Mouse (Mus musculus) C2C12 (cell line): Measurements from ENCODE around the gene Fbxw2. TPM values are rescaled to one million over a fixed set of nuclear protein-coding genes. Genes with fewer than 3 reads are reported as not detected.
"Not testable (repeated sequence)": the region's sequence is repeated elsewhere in the genome, so short reads cannot be mapped to it uniquely, and the experiment has no call there.

Experiments
- H3K27me3 ChIP-seq: one replicate; pipeline ENCODE4 v1.6.1; 2011; ENCODE audit not compliant: control insufficient read depth, insufficient read depth, insufficient read length
- H3K36me3 ChIP-seq: one replicate; pipeline ENCODE4 v1.6.1; 2011; ENCODE audit not compliant: control insufficient read depth, insufficient read depth
- H3K4me3 ChIP-seq: one replicate; pipeline ENCODE4 v1.5.1; 2011; ENCODE audit warnings: mild to moderate bottlenecking, control low read depth; ENCODE audit not compliant: poor library complexity, insufficient read depth, severe bottlenecking
- H3K79me2 ChIP-seq: one replicate; pipeline ENCODE4 v1.6.1; 2011; ENCODE audit not compliant: control insufficient read depth, insufficient read depth
- H3K79me3 ChIP-seq: one replicate; pipeline ENCODE4 v1.6.1; 2011; ENCODE audit warnings: low read depth, control low read depth
- H3ac ChIP-seq: one replicate; pipeline ENCODE3; 2011; ENCODE audit warnings: low read depth; ENCODE audit not compliant: control insufficient read depth, insufficient read length
- CEBPB ChIP-seq: IDR thresholded peaks from one replicate; pipeline ENCODE4 v1.6.1; 2011; ENCODE audit warnings: low read depth, mild to moderate bottlenecking, control low read depth, moderate library complexity
- CTCF ChIP-seq: IDR thresholded peaks from one replicate; pipeline ENCODE4 v1.5.1; 2011; ENCODE audit not compliant: control insufficient read depth, insufficient read depth, insufficient read length
- FOSL1 ChIP-seq: IDR thresholded peaks from one replicate; pipeline ENCODE4 v1.8.0; 2011; ENCODE audit warnings: mild to moderate bottlenecking, low read length; ENCODE audit not compliant: poor library complexity, insufficient read depth, severe bottlenecking
- MAX ChIP-seq: IDR thresholded peaks from one replicate; pipeline ENCODE4 v1.6.1; 2011; ENCODE audit warnings: mild to moderate bottlenecking, control low read depth
- MYOD1 ChIP-seq: IDR thresholded peaks from one replicate; pipeline ENCODE4 v1.6.1; 2011; ENCODE audit warnings: low read depth; ENCODE audit not compliant: control insufficient read depth, insufficient read length
- MYOG ChIP-seq: IDR thresholded peaks from one replicate; pipeline ENCODE4 v1.6.1; 2011; ENCODE audit not compliant: control insufficient read depth, insufficient read length; ENCODE audit errors: extremely low read depth
- USF1 ChIP-seq: IDR thresholded peaks from one replicate; pipeline ENCODE4 v1.6.1; 2011; ENCODE audit warnings: low read depth, mild to moderate bottlenecking, control low read depth, moderate library complexity
- polyA plus RNA-seq: library from polyadenylated mRNA; unstranded; fragments of >200 nt; fragmentation: generic; extraction: Trizol; gene quantifications from one replicate; pipeline ENCODE4 v1.2.1, GENCODE M21; 2012; ENCODE audit warnings: missing spikeins

The Fbxw2 gene
- polyA plus RNA-seq, 1 experiment, result 43.7 TPM

DNA sequence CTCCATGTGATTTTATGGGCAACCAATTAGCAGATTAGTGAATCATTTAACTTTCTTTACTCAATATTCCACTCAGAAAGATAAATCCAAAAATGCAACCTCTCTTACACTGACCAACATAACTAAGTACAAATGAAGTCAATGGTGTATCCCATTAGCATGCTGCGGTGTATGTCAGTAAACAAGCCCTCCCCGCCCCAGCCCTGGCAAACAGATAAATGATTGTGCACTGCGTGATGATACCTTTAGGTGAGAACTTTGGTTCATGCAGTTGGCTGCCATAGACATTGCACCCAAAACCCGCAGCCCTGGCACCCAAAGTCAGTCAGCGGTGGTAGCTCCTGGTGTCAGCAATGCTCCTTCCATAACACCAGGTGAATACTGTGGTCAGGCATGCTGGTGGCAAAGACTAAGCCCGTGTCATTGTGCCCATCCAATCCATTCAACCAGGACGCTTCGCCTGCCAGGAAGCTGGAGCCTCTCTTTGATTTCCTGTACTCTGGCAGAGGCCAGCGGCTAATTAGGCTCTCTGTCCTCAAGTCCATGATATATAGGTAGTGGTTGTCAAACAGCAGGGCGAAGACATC is 20.7 kb downstream of the Fbxw2 start:
- H3ac ChIP-seq, result no peak overlapping the region
- peaks cover 47% of the 10 kb centered on the region for H3K36me3 ChIP-seq
- H3K79me2 ChIP-seq, result peaks cover 83% of the 10 kb centered on the region
- H3K4me3 ChIP-seq, result no peak overlapping the region
- H3K79me3 ChIP-seq, result peaks cover 67% of the 10 kb centered on the region
- TF ChIP-seq CTCF (no peak), USF1 (no peak), MYOD1 (no peak), FOSL1 (no peak), CEBPB (no peak), MAX (no peak), MYOG (no peak)
- H3K27me3 ChIP-seq, result no peaks in the 10 kb centered on the region

GRCm38 (mm10) chr2:34804815-34805214 is 21.3 kb downstream of the Fbxw2 start:
- peaks cover 76% of the 10 kb centered on the region for H3K79me2 ChIP-seq
- no peak for TF ChIP-seq CEBPB
- TF ChIP-seq MAX, result no peak
- no peak for TF ChIP-seq MYOG
- TF ChIP-seq USF1, result no peak
- no peak for TF ChIP-seq FOSL1
- H3ac ChIP-seq, result no peak overlapping the region
- no peaks in the 10 kb centered on the region for H3K27me3 ChIP-seq
- H3K4me3 ChIP-seq, result no peak overlapping the region
- peaks cover 40% of the 10 kb centered on the region for H3K36me3 ChIP-seq
- peaks cover 62% of the 10 kb centered on the region for H3K79me3 ChIP-seq

DNA sequence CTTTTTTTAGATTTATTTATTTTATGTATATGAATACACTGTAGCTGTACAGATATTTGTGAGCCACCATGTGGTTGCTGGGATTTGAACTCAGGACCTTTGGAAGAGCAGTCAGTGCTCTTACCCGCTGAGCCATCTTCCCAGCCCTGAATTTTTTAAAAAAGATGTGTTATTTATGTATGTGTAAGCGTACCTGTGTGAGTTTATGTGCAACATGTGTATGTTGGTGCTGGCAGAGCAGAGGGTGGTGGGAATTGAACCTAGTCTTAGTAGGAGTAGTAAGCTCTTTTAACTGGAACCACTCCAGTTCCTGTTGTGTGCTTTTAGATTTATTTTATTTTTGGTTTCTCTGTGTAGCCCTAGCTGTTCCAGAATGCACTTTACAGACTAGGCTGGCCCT is 21.9 kb downstream of the Fbxw2 start:
- H3K27me3 ChIP-seq, result no peaks in the 10 kb centered on the region
- H3K36me3 ChIP-seq, result peaks cover 36% of the 10 kb centered on the region
- H3K79me2 ChIP-seq, result peaks cover 73% of the 10 kb centered on the region
- H3K4me3 ChIP-seq, result no peak overlapping the region
- H3K79me3 ChIP-seq, result peaks cover 55% of the 10 kb centered on the region
- H3ac ChIP-seq, result no peak overlapping the region
- TF ChIP-seq USF1 (no peak), MYOD1 (no peak), FOSL1 (no peak), CEBPB (no peak), MYOG (no peak), CTCF (no peak), MAX (no peak)

- peaks cover 52% of the 10 kb centered on the region for H3K79me3 ChIP-seq
- peaks cover 33% of the 10 kb centered on the region for H3K36me3 ChIP-seq
- no peaks in the 10 kb centered on the region for H3K27me3 ChIP-seq
- H3K4me3 ChIP-seq, result peak overlapping the region; percentile 87
- H3ac ChIP-seq, result no peak overlapping the region
- peaks cover 73% of the 10 kb centered on the region for H3K79me2 ChIP-seq
- no peak for TF ChIP-seq FOSL1
- no peak for TF ChIP-seq CTCF
- no peak for TF ChIP-seq CEBPB
- no peak for TF ChIP-seq MYOG
- no peak for TF ChIP-seq USF1
- no peak for TF ChIP-seq MAX
- TF ChIP-seq MYOD1, result no peak
These were observed 22.4 kb downstream of the Fbxw2 start for GRCm38 (mm10) chr2:34803746-34804145.

GRCm38 (mm10) chr2:34802565-34803245 is 23.4 kb downstream of the Fbxw2 start:
- peak overlapping the region; percentile 87 for H3K4me3 ChIP-seq
- H3K79me2 ChIP-seq, result peaks cover 69% of the 10 kb centered on the region
- H3K27me3 ChIP-seq, result not testable (repeated sequence)
- H3K79me3 ChIP-seq, result peaks cover 48% of the 10 kb centered on the region
- H3K36me3 ChIP-seq, result peaks cover 33% of the 10 kb centered on the region
- H3ac ChIP-seq, result peak overlapping the region; percentile 81
